Mouse (Mus musculus) B cell, adult 62 days (primary cell): ENCODE data around the gene Lacc1. TPM values are rescaled to one million over a fixed set of nuclear protein-coding genes. Genes with fewer than 3 reads are reported as not detected.

ENCODE experiments used
- total RNA-seq: library from RNA; stranded (reverse); gene quantifications from 4 replicates; pipeline ENCODE4 v1.2.4, GENCODE M21; 2023

Lacc1 gene
- 6.8 to 10.2 TPM (median 8.1 TPM) in 4 replicates for total RNA-seq

GRCm38 (mm10) chr14:77036226-77037046, at the start of gene Lacc1, which contains the start of gene Ccdc122:
Gene Lacc1, minus strand, starts transcription at chr14:77036904.
Gene Ccdc122, plus strand, starts transcription at chr14:77036772.

Other genes with a start within 250 kb of the Lacc1 start
- gene Ccdc122, start 132 bp downstream of the Lacc1 start, total RNA-seq: 1.2 to 2.6 TPM (median 1.5 TPM) in 4 replicates
- gene Enox1, start 119.9 kb upstream of the Lacc1 start, total RNA-seq: not detected in 4 replicates